In the genomic region with DNA sequence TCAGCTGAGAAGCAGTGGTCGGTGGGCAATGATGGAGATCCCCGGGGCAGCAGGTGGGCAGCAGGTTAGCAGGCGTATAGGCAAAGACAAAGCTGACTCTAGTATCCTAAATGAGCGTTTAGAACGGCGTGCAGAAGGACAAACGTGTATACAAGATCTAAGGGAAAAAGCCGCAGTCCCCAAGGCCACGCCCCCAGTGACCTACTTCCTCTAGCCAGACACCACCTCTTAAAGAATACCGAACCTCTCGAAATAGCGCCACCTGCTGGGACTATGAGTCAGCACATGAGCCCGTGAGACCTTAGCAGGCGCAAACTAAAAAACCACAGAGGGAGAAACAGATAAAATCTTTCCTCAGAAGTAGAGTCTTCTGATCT, we compare ENCODE assay signal across 8 mouse cellular contexts. TPM values are rescaled to one million over a fixed set of nuclear protein-coding genes. Genes with fewer than 3 reads are reported as not detected.
DNase-seq lines count a peak whose midpoint lies in the region; ATAC-seq and TF ChIP-seq lines count a peak whose summit lies in the region.

No protein-coding gene starts in this region.

- peaks cover 13% of the 10 kb centered on the region; the same call in 1 of the 2 replicates for H3K4me1 ChIP-seq in E14TG2a.4 (replicated peaks; ENCODE audit: low read depth, low read length)
- peaks cover 17% of the 10 kb centered on the region; the same call in 1 of the 2 replicates for H3K4me1 ChIP-seq in forebrain, embryonic 13.5 days
- peaks cover 14% of the 10 kb centered on the region for H3K4me1 ChIP-seq in neural tube, embryonic 15.5 days

- H3K9me3 ChIP-seq in E14TG2a.4 (ENCODE audit: low read length), result no peaks in the 10 kb centered on the region
- no peaks in the 10 kb centered on the region for H3K9me3 ChIP-seq in forebrain, embryonic 13.5 days (replicated peaks)
- no peaks in the 10 kb centered on the region for H3K9me3 ChIP-seq in neural tube, embryonic 15.5 days (replicated peaks)

- H3K4me2 ChIP-seq in forebrain, embryonic 13.5 days, result peak overlapping the region; percentile 95
- peak overlapping the region; percentile 75 for H3K4me2 ChIP-seq in neural tube, embryonic 15.5 days

- peak; percentile 89 for ATAC-seq in forebrain, embryonic 13.5 days
- peak; percentile 94 for ATAC-seq in neural tube, embryonic 15.5 days (ENCODE audit: low FRiP score)

- peak overlapping the region; percentile 81 for H3K4me3 ChIP-seq in E14TG2a.4 (replicated peaks; ENCODE audit: low read length)
- H3K4me3 ChIP-seq in forebrain, embryonic 13.5 days, result peak overlapping the region; percentile 59
- peak overlapping the region; percentile 52 for H3K4me3 ChIP-seq in neural tube, embryonic 15.5 days (replicated peaks)

- intact Hi-C loops in heart, postnatal 14 days (cut with DNase I), result no loop called here

- no peaks in the 10 kb centered on the region for H3K36me3 ChIP-seq in E14TG2a.4 (ENCODE audit: insufficient read depth, low read length)
- no peaks in the 10 kb centered on the region for H3K36me3 ChIP-seq in forebrain, embryonic 13.5 days (ENCODE audit: poor library complexity, severe bottlenecking)
- H3K36me3 ChIP-seq in neural tube, embryonic 15.5 days, result no peaks in the 10 kb centered on the region

- peak overlapping the region; percentile 11; the same call in 1 of the 2 replicates for H3K27ac ChIP-seq in forebrain, embryonic 13.5 days
- H3K27ac ChIP-seq in neural tube, embryonic 15.5 days (replicated peaks), result peak overlapping the region; percentile 74

- peak overlapping the region; percentile 65 for H3K9ac ChIP-seq in forebrain, embryonic 13.5 days
- peak overlapping the region; percentile 63 for H3K9ac ChIP-seq in neural tube, embryonic 15.5 days (replicated peaks)

- WGBS in forebrain, embryonic 13.5 days, result 0% methylated on average over 14 of the region's 14 CpGs
- WGBS in neural tube, embryonic 15.5 days, result under 1% methylated on average over 14 of the region's 14 CpGs

- peak; percentile 88 for TF ChIP-seq CTCF in E14TG2a.4 (conservative IDR thresholded peaks at IDR 0.05; ENCODE audit: low read length)

- peaks cover 15% of the 10 kb centered on the region; the same call in 1 of the 2 replicates for H3K27me3 ChIP-seq in E14TG2a.4 (ENCODE audit: insufficient read depth, low read length)
- H3K27me3 ChIP-seq in forebrain, embryonic 13.5 days, result peaks cover 14% of the 10 kb centered on the region; the same call in 1 of the 2 replicates
- H3K27me3 ChIP-seq in neural tube, embryonic 15.5 days (replicated peaks), result no peaks in the 10 kb centered on the region; the same call in 1 of the 2 replicates

- DNase-seq in c-Kit-positive CD71-positive TER-119-positive erythroid progenitor cells, embryonic 14.5 days (ENCODE audit: low spot score), result peak; percentile 90
- peak; percentile 87 to 93 for DNase-seq in heart, postnatal 14 days
- peak; percentile 94 for DNase-seq in layer of hippocampus, adult 11-12 months (ENCODE audit: low spot score)
- DNase-seq in lung, adult 18-20 months, result peak; percentile 91 to 93
- peak; percentile 87 for DNase-seq in testis, postnatal 14 days (ENCODE audit: low spot score)

RNA-seq across cellular contexts. Expression of a gene that starts 0.9 kb away (rescaled TPM):
- 1.4 and 1.6 TPM in 2 replicates for polyA plus RNA-seq in forebrain, embryonic 13.5 days (2015; fragmentation: Nextera tagmentation; extraction: Ambion mirVana)
- under 1 TPM; 0.17 to 0.20 TPM for total RNA-seq in heart, postnatal 14 days (2021)
- polyA plus RNA-seq in neural tube, embryonic 15.5 days (2015; fragmentation: Nextera tagmentation; extraction: Ambion mirVana), result 1.6 and 3.2 TPM in 2 replicates

Comparison
In these comparisons a context has a peak if more than half of its experiments do, and no peak if none do; other contexts are left out.
1. Peak in every context shown above with its lines: DNase-seq, ATAC-seq, H3K4me3 ChIP-seq and H3K27ac ChIP-seq.